8 mouse cellular contexts compared by ENCODE assay signal in genomic region chr1:58029636-58030117, GRCm38 (mm10). TPM values are rescaled to one million over a fixed set of nuclear protein-coding genes. Genes with fewer than 3 reads are reported as not detected.
DNase-seq lines count a peak whose midpoint lies in the region; ATAC-seq and TF ChIP-seq lines count a peak whose summit lies in the region.

TSS of gene Aox1 (plus strand) at chr1:58029931.

- peak; percentile 36; the same call in 1 of the 2 replicates for ATAC-seq in forebrain, embryonic 14.5 days
- ATAC-seq in lung, embryonic 14.5 days (ENCODE audit: insufficient read depth), result peak; percentile 75

- no peak within 1 kb of the TSS for H3K9ac ChIP-seq in forebrain, embryonic 14.5 days (ENCODE audit: low read length)
- H3K9ac ChIP-seq in lung, embryonic 14.5 days, result 0 out of 2 replicates have a peak within 1 kb of the TSS, but pooled peaks have one; percentile 24

- 0 out of 2 replicates have a peak within 1 kb of the TSS, but pooled peaks have one; percentile 21 for H3K27ac ChIP-seq in forebrain, embryonic 14.5 days (ENCODE audit: low read depth, low read length)
- H3K27ac ChIP-seq in lung, embryonic 14.5 days (ENCODE audit: low read depth), result peak within 1 kb of the TSS; percentile 38; the same call in 1 of the 2 replicates

- intact Hi-C loops in heart, postnatal 25 days (cut with DNase I), result loop anchor here (2.0 kb wide), 1 partner anchor 601 kb away; no protein-coding TSS in a partner anchor

- H3K4me3 ChIP-seq in forebrain, embryonic 14.5 days (ENCODE audit: low read depth, low read length), result no peak within 1 kb of the TSS
- H3K4me3 ChIP-seq in lung, embryonic 14.5 days (ENCODE audit: low read depth, low read length), result peak within 1 kb of the TSS; percentile 25

- peak within 1 kb of the TSS; percentile 22; the same call in 1 of the 2 replicates for H3K4me2 ChIP-seq in forebrain, embryonic 14.5 days (ENCODE audit: low read length)
- H3K4me2 ChIP-seq in lung, embryonic 14.5 days, result peak within 1 kb of the TSS; percentile 60

- WGBS in forebrain, embryonic 14.5 days, result 15% methylated on average over 12 of the region's 12 CpGs
- 11% methylated on average over 12 of the region's 12 CpGs for WGBS in lung, embryonic 14.5 days

- H3K27me3 ChIP-seq in forebrain, embryonic 14.5 days (replicated peaks; ENCODE audit: control insufficient read depth, insufficient read depth, low read length), result no peaks in the 10 kb centered on the region
- H3K27me3 ChIP-seq in lung, embryonic 14.5 days (ENCODE audit: insufficient read depth, low read length), result no peaks in the 10 kb centered on the region

- H3K36me3 ChIP-seq in forebrain, embryonic 14.5 days (ENCODE audit: control insufficient read depth, insufficient read depth, low read length), result no peaks in the 10 kb centered on the region; the same call in 1 of the 2 replicates
- H3K36me3 ChIP-seq in lung, embryonic 14.5 days (ENCODE audit: insufficient read depth), result peaks cover 12% of the 10 kb centered on the region; the same call in 1 of the 2 replicates

- TF ChIP-seq CTCF in lung, embryonic 14.5 days (IDR thresholded peaks at IDR 0.05; ENCODE audit: low read depth), result no peak

- H3K4me1 ChIP-seq in forebrain, embryonic 14.5 days (ENCODE audit: control insufficient read depth, insufficient read depth, low read length), result peaks cover 3% of the 10 kb centered on the region; the same call in 1 of the 2 replicates
- peaks cover 7% of the 10 kb centered on the region for H3K4me1 ChIP-seq in lung, embryonic 14.5 days (ENCODE audit: insufficient read depth)

- H3K9me3 ChIP-seq in forebrain, embryonic 14.5 days (replicated peaks; ENCODE audit: control insufficient read depth, low read length), result no peaks in the 10 kb centered on the region
- H3K9me3 ChIP-seq in lung, embryonic 14.5 days (ENCODE audit: low read depth, low read length), result no peaks in the 10 kb centered on the region

- peak; percentile 96 for DNase-seq in ZHBTc4 (ENCODE audit: low read depth, low spot score)
- DNase-seq in cerebellum, adult 18-20 months, result peak; percentile 49 to 54
- peak; percentile 57 for DNase-seq in forebrain, embryonic 14.5 days (ENCODE audit: low spot score)
- peak; percentile 71 for DNase-seq in heart, postnatal 25 days (ENCODE audit: low spot score)
- DNase-seq in layer of hippocampus, adult 11-12 months (ENCODE audit: low spot score), result peak; percentile 43
- DNase-seq in lung, embryonic 14.5 days, result peak; percentile 68
- DNase-seq in ovary, adult 18-20 months (ENCODE audit: low spot score), result peak; percentile 71
- DNase-seq in spleen, postnatal 14 days (ENCODE audit: low spot score in 2 of 2), result no peak

RNA-seq across cellular contexts. Expression of gene Aox1, which starts in this region (rescaled TPM):
- polyA plus RNA-seq in forebrain, embryonic 14.5 days (2014; fragmentation: Nextera tagmentation; extraction: Ambion mirVana), result 0.08 and 0.19 TPM in 2 replicates
- 1 to 10 TPM; 6.3 to 6.5 TPM for total RNA-seq in heart, postnatal 25 days (2021)
- polyA plus RNA-seq in lung, embryonic 14.5 days (2014; fragmentation: Nextera tagmentation; extraction: Ambion mirVana), result 0.41 and 0.72 TPM in 2 replicates

Comparison
In these comparisons a context has a peak if more than half of its experiments do, and no peak if none do; other contexts are left out.
1. Peak in DNase-seq, ATAC-seq, H3K27ac ChIP-seq and H3K4me2 ChIP-seq in forebrain, embryonic 14.5 days; RNA of the gene not detected or under 1 TPM.
2. Peak in DNase-seq, ATAC-seq, H3K4me3 ChIP-seq, H3K27ac ChIP-seq, H3K9ac ChIP-seq and H3K4me2 ChIP-seq in lung, embryonic 14.5 days; RNA of the gene not detected or under 1 TPM.
3. DNase-seq: peak in ZHBTc4 (single experiment), cerebellum, adult 18-20 months (2 of 2), heart, postnatal 25 days (single experiment), layer of hippocampus, adult 11-12 months (single experiment) and ovary, adult 18-20 months (single experiment); none in spleen, postnatal 14 days (0 of 2).